Mouse (Mus musculus) splenic B cell, adult 2 months (primary cell): ENCODE data around the gene Gfod1.
A peak's percentile ranks its signal among the peaks of the same experiment; 100 is the strongest.

Experiments
- DNase-seq: peaks from one replicate; pipeline ENCODE4 v3.0.0-alpha.2; 2011; ENCODE audit warnings: low read depth, low spot score
- H3K27me3 ChIP-seq: 2 replicates; pipeline ENCODE4 v1.6.1; 2012; ENCODE audit warnings: mild to moderate bottlenecking, low read length, moderate library complexity, mixed read lengths; ENCODE audit not compliant: control insufficient read depth, poor library complexity, insufficient read depth, severe bottlenecking
- H3K36me3 ChIP-seq: 2 replicates; pipeline ENCODE4 v1.6.1; 2012; ENCODE audit warnings: mild to moderate bottlenecking, low read length, moderate library complexity, mixed read lengths; ENCODE audit not compliant: control insufficient read depth, poor library complexity, insufficient read depth, severe bottlenecking

The Gfod1 gene

DNA sequence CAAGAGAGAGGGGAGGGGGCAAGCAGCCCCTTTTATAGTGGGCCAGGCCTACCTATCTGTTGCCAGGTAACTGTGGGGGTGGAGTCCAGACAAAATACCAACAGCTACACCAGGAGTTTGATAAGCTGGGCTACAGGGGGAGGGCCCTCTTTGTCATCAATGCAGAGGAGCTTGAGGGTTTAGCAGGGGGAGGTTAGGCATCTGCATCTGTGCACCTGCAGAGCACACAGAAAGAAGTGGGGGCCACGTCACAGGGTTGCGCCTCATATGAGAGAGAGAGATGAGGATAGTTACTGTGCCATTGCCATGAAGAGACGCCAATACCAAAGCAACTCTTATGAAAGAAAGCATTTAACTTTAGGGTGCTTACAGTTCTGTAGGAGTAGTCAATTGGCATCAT is 127.3 kb downstream of the Gfod1 start:
- no peaks in the 10 kb centered on the region for H3K36me3 ChIP-seq
- no peak for DNase-seq
- H3K27me3 ChIP-seq: no peaks in the 10 kb centered on the region

DNA sequence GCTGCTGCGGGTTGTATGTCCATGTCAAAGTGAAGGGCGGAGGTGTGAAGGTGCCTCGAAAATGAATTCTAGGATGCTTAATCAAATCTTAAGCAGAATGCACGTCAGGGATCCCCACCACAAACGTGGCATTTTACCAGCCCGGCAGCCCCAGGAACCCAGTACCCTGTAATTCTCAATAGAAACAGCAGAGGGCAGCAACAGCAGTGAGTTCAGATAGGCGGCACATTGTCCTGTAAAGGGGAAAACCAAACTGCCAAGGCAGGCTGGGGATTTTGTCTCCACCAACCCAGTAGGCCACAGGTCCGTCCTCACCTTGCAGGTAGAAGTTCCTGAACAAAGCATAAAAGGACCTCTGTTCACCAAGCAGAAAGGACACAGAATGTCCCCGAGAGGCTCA is 130.7 kb downstream of the Gfod1 start:
- peak; percentile 87 for DNase-seq
- Histone ChIP-seq H3K27me3 (no peaks in the 10 kb centered on the region), H3K36me3 (no peaks in the 10 kb centered on the region)

DNA sequence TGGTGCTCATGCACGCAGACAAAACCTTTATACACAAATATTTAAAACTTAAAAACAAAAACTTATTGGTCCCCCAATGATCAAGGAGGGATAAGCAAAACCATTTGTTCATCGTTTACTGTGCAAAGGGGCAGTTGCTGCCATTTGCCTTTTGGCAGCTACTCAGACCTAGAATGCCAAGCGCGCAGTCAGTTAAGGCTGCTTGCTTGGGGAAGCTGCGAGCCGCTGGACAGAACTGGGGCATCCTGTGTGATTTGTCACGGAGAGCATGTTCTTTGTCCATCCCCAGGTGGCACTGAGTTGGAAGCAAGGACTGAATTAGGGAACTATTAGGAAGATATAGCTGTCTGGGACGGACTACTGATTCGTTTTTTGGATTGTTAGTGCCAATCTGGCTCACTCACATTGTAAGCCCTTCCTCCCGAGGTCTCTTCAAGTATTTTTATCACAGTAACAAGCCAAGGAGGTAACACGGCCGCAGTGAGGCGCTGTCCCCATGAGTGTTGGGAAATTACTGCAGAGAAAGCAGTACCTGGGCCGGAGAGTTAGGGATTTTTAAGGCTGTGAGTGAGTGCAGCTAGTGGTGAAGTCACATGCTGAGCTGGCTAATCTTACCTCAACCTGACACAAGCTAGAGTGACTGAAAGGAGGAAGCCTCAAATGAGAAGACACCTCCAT is 131.8 kb downstream of the Gfod1 start:
- DNase-seq: no peak
- H3K27me3 ChIP-seq: no peaks in the 10 kb centered on the region
- no peaks in the 10 kb centered on the region for H3K36me3 ChIP-seq

DNA sequence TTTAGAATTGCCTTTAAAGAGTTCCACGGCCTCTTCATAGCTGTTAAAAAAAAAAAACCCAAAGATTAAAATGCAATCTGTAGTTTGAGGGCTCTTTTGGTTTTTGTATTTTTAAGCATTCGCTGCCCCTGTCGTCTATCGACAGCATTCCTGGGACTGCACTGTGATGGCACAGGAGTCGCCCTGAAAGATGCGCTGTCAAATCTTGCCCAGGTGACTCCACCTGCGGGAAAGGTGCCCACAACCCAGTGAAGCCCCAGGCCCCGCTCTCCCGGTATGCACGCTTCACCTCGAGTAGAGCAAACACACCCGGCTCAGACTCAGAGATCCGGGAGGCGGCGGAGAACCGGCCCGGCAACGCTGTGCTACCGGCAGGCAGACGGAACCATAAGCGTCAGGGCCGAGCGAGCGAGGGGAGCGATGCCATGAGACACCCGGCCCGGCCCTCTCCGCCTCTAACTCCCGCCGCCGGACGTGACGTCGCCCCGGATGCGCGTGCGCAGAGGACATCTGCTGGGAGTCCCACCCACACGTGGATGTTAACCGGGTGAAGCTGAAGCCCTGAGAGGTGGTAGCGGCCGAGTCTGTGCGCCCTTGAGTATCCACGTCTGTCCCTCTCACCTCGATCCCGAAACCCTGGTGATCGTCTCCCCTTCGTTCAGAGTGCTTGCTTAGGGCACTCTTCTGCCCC is 132.8 kb downstream of the Gfod1 start, which contains the start of gene Tbc1d7:
Gene Tbc1d7 (minus strand): TSS at position 482 of the 691 bp plus-strand sequence.
- no peaks in the 10 kb centered on the region for H3K36me3 ChIP-seq
- peak; percentile 98 for DNase-seq
- H3K27me3 ChIP-seq: no peaks in the 10 kb centered on the region

GRCm38 (mm10) chr13:43167721-43168120 is 136.3 kb downstream of the Gfod1 start:
- no peaks in the 10 kb centered on the region for H3K36me3 ChIP-seq
- no peaks in the 10 kb centered on the region for H3K27me3 ChIP-seq
- DNase-seq: no peak

DNA sequence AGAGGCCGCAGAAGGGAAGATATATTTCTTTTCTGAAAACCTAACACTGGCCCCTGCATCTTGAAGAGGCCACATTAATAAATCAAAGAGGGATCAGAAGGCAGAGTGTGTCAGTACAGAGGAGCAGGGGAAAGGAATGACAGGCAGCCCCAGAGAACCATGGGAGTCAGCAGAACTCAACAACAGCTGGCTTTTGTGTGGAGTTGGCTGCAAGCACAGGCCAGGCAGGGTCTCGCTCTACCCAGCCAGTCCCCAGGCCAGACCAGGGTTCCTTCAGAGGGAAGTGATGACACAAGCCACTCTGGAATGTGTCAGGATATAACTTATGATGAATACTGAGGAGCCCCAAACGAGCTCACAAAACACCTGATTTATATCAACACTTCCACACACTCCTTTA is 144.5 kb downstream of the Gfod1 start:
- H3K36me3 ChIP-seq: no peaks in the 10 kb centered on the region; the same call in 1 of the 2 replicates
- DNase-seq: no peak
- H3K27me3 ChIP-seq: no peaks in the 10 kb centered on the region

GRCm38 (mm10) chr13:43158281-43158680 is 145.7 kb downstream of the Gfod1 start:
- Histone ChIP-seq H3K27me3 (no peaks in the 10 kb centered on the region), H3K36me3 (no peaks in the 10 kb centered on the region; the same call in 1 of the 2 replicates)
- no peak for DNase-seq

- no peaks in the 10 kb centered on the region; the same call in 1 of the 2 replicates for H3K36me3 ChIP-seq
- no peaks in the 10 kb centered on the region for H3K27me3 ChIP-seq
- no peak for DNase-seq
Observed at GRCm38 (mm10) chr13:43157370-43157769, 146.6 kb downstream of the Gfod1 start.

DNA sequence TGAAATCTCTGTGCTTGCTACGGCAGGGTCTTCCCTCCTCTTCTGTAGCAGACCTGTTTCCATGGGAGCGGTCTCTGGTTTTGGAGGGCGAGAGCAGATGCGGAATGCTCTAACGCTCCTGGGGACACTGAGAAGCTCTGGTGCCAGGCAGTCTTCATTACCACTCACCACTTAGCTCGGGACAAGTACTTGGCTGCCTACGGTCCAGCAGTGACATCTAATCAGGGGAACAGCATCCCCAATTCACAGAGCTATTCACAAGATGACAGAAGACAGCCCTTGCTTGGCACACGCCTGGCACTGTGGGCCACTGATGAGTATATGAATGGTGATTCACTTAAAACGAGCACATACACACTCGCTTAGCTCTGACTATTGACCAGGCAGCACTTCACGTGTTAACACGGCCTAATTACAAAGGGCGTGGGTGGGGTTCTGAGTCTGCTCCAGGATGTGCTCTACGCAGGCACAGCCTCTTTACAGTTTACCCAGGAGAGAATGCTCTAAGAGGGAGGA is 151.9 kb downstream of the Gfod1 start:
- H3K36me3 ChIP-seq: no peaks in the 10 kb centered on the region; the same call in none of the 2 replicates
- no peaks in the 10 kb centered on the region for H3K27me3 ChIP-seq
- DNase-seq: no peak

- DNase-seq: no peak
- Histone ChIP-seq H3K36me3 (no peaks in the 10 kb centered on the region; the same call in 1 of the 2 replicates), H3K27me3 (no peaks in the 10 kb centered on the region)
Observed at GRCm38 (mm10) chr13:43149661-43150060, 154.3 kb downstream of the Gfod1 start.

DNA sequence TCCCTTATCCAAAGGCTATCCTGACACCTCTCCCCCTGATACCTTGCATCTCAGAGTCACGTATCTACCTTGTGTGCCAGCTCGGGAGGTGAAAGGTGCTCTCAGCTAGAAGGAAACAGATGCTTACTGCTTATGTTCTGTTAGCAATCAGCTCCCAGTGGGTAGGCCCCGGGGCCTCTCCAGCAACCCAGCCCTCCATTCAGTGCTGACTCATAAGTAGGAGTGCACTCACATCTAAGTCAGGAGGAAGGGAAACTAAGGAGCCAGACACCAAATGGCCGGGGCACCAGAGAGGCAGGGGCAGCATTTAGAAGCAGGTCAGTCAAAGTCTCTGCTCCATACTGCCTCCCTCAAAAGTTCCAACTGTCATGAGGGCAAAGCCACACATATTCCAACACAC is 155.3 kb downstream of the Gfod1 start:
- no peaks in the 10 kb centered on the region for H3K27me3 ChIP-seq
- H3K36me3 ChIP-seq: no peaks in the 10 kb centered on the region; the same call in 1 of the 2 replicates
- no peak for DNase-seq

DNA sequence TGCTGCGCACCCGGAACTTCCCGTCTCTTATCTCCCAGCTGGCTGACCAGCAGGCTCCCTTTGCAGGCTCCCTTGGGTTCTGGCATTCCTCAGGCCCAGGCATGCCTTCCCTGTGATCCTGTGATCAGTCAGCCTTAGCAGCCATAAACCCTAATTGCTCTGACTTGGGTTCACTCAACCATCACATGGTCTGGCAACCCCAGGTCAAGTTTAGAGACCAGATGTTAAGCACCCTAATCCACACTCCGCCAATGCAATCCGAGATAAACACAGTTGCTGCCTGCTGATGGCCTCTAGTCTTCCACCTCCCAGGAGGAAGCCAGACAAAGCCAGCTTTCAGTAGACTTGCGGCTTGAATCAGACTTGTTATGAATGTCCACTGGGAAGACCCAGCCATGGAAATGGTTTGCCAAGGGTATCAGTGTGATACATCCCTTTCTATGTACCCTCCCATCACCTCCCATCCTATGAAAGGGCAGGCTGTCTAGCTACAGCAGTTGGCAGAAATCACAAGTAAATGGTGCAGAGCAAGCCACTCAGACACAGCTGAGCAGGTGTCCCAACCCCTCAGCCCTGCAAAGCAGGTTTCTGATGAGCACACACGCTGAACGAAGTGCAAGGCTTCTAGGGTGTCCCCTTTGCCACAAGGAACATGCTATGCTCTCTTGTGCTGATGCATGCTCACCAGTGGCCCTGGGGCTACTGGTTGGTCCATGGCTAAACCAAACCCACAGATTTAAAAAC is 157.3 kb downstream of the Gfod1 start:
- no peak for DNase-seq

More for the DNA sequence above, 157.3 kb downstream of the Gfod1 start:
- no peaks in the 10 kb centered on the region for H3K27me3 ChIP-seq
- no peaks in the 10 kb centered on the region; the same call in 1 of the 2 replicates for H3K36me3 ChIP-seq
